Mouse (Mus musculus) stomach, embryonic 16.5 days (tissue): ENCODE measurements at regions not wholly inside any gene's neighbourhood (a gene's known extent, or its start where the extent isn't known, plus 50 kb on each side); places are given as distances from the start of the nearest gene placed in this dataset.

ENCODE experiments used
- ATAC-seq: fragments of 200-750 bp; cut with Nextera tagmentation; 2 replicates; pipeline ENCODE4 v1.8.0; 2017; ENCODE audit warnings: moderate number of reproducible peaks, moderate TSS enrichment; ENCODE audit not compliant: insufficient read depth, low FRiP score
- H3K27ac ChIP-seq: fragments of 300-500 bp; sonication (generic); 2 replicates; pipeline ENCODE4 v1.5.1; 2014; ENCODE audit warnings: low read length
- H3K27me3 ChIP-seq: fragments of 300-500 bp; sonication (generic); 2 replicates; pipeline ENCODE4 v1.6.1; 2014; ENCODE audit warnings: low read length, control low read depth, mixed read lengths; ENCODE audit not compliant: control insufficient read depth, insufficient read depth
- H3K36me3 ChIP-seq: fragments of 300-500 bp; sonication (generic); 2 replicates; pipeline ENCODE4 v1.6.1; 2014; ENCODE audit warnings: low read length; ENCODE audit not compliant: control insufficient read depth, insufficient read depth
- H3K4me1 ChIP-seq: fragments of 300-500 bp; sonication (generic); 2 replicates; pipeline ENCODE4 v1.6.1; 2014; ENCODE audit warnings: low read length, control low read depth, mixed read lengths; ENCODE audit not compliant: control insufficient read depth, insufficient read depth
- H3K4me2 ChIP-seq: fragments of 300-500 bp; sonication (generic); 2 replicates; pipeline ENCODE4 v1.6.1; 2014; ENCODE audit warnings: low read depth, low read length, mixed read lengths
- H3K4me3 ChIP-seq: fragments of 300-500 bp; sonication (generic); replicated peaks from 2 replicates; pipeline ENCODE4 v1.5.1; 2014; ENCODE audit warnings: mild to moderate bottlenecking, low read length
- H3K9ac ChIP-seq: fragments of 300-500 bp; sonication (generic); 2 replicates; pipeline ENCODE4 v1.6.1; 2014; ENCODE audit warnings: low read length
- H3K9me3 ChIP-seq: fragments of 300-500 bp; sonication (generic); replicated peaks from 2 replicates; pipeline ENCODE4 v1.6.1; 2016; ENCODE audit warnings: low read length, control low read depth; ENCODE audit not compliant: control insufficient read depth
- WGBS: fragments of 180-500 bp; shearing (Covaris S2); extraction: QIAGEN DNeasy Blood & Tissue Kit; methylation state at CpG from one replicate; pipeline ENCODE4 v1.1.7; 2014; 5-methylcytosine and 5-hydroxymethylcytosine counted together

DNA sequence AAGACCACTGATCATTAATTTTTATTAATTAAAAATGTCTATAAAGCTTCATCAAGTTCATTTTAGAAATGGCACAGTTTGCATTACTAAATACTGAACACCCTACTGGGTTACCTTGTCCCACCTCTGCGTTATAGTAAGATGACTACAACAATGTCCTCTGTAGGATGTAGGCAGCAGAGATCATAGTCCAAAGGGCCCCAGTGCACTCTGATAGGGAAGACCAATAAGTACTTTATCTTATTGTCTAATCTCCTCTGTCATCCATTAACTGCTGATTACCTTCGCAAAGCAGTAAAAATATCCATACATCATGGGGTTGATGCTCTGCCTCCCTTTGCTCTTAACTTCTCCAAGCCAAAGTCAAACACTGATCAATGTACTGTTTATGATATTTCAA, 662.1 kb downstream of the Psat1 start:
- no peak overlapping the region for H3K4me3 ChIP-seq
- no peaks in the 10 kb centered on the region for H3K36me3 ChIP-seq
- no peak for ATAC-seq
- no peak overlapping the region for H3K27ac ChIP-seq
- no peaks in the 10 kb centered on the region for H3K4me1 ChIP-seq
- no peak overlapping the region for H3K9ac ChIP-seq
- H3K4me2 ChIP-seq, result no peak overlapping the region
- H3K9me3 ChIP-seq, result no peaks in the 10 kb centered on the region
- WGBS, result 55% methylated on average over 2 of the region's 2 CpGs
- no peaks in the 10 kb centered on the region for H3K27me3 ChIP-seq

DNA sequence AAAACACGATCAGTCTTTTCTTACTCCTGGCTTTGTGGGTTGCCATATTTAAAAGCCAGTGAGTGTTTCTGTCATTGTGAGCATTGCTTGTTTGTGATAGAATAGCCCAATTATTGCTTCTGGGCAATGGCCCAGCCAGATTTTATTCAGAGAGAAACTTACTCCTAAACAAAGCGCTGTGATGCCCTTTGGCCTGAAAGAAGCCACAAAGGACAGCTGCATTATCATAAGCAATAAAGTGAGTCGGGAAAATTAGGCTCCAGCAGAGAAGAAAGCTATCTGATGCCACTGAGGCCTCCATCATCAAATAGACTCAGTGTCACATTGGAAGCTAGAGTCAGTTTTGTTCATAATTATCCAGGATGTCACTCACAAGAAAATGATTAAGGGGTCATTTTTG, 644.9 kb upstream of the Tle4 start:
- H3K4me2 ChIP-seq, result no peak overlapping the region
- no peak overlapping the region for H3K9ac ChIP-seq
- H3K36me3 ChIP-seq, result no peaks in the 10 kb centered on the region
- ATAC-seq, result no peak
- H3K4me3 ChIP-seq, result no peak overlapping the region
- no peaks in the 10 kb centered on the region for H3K9me3 ChIP-seq
- no peak overlapping the region for H3K27ac ChIP-seq
- no peaks in the 10 kb centered on the region for H3K27me3 ChIP-seq
- 67% methylated on average over 3 of the region's 3 CpGs for WGBS
- no peaks in the 10 kb centered on the region for H3K4me1 ChIP-seq

DNA sequence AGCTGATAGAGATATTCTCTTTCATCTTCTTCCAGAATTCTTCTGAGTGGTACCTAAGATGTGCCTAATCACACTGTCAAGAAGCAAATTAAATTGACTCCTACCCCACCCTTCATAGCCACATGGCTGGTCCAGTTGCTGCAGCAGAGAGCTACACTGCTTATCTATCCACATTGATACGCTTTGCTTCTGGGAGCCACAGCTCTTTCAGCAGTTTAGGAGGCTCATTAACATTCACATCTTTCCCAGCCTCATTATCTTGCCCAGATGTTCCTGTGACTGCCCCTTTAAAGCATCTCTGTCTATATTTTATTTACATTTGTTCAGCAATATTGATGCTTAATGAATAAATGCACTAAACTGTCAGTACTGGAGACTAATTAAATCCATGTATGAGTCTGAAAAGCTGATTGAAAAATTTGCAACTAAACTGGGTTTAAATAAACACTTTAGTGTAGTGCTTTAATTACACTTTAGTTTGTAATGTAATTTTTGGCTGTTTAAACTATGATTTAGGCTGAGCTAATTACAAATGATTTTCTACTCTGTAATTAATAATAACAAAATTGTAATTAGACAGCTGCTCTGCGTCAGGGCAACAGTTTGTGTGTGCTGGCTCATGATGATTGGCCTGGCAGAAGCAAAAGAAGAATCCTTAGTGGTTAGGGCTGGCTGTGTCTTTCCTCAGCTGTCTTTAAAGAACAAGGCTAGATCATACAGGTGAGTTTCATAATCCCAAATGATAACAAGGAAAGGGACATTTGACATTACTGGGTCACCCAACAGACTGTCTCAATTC, 632.5 kb upstream of the Tle4 start:
- H3K9me3 ChIP-seq, result no peaks in the 10 kb centered on the region
- WGBS, result 67% methylated on average over 2 of the region's 2 CpGs

DNA sequence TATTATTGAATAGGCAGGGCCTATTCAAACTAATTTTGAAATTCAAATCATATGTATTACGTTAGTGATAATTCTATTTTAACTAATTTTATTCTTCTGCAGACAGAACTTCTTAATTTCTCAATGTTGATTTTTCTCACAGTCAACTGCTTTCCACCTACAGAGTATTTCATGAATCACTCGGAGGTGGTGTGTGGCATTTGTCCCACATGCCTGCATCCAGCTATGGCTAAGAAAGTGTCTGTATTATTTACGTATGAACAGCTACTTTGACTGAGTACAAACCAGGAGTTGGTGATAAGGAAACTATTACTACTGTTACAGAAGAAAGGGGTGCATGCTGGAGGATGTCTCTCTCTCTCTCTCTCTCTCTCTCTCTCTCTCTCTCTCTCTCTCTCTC, 619.5 kb upstream of the Tle4 start:
- Histone ChIP-seq H3K4me3 (no peak overlapping the region), H3K27ac (no peak overlapping the region), H3K9ac (no peak overlapping the region), H3K4me2 (no peak overlapping the region), H3K36me3 (no peaks in the 10 kb centered on the region), H3K27me3 (no peaks in the 10 kb centered on the region), H3K4me1 (no peaks in the 10 kb centered on the region), H3K9me3 (no peaks in the 10 kb centered on the region)
- no peak for ATAC-seq
- 75% methylated on average over 3 of the region's 3 CpGs for WGBS

More for the DNA sequence above, 632.5 kb upstream of the Tle4 start:
- Histone ChIP-seq H3K9ac (no peak overlapping the region), H3K36me3 (no peaks in the 10 kb centered on the region), H3K27me3 (no peaks in the 10 kb centered on the region), H3K4me3 (no peak overlapping the region), H3K27ac (no peak overlapping the region), H3K4me2 (no peak overlapping the region), H3K4me1 (no peaks in the 10 kb centered on the region)
- no peak for ATAC-seq

DNA sequence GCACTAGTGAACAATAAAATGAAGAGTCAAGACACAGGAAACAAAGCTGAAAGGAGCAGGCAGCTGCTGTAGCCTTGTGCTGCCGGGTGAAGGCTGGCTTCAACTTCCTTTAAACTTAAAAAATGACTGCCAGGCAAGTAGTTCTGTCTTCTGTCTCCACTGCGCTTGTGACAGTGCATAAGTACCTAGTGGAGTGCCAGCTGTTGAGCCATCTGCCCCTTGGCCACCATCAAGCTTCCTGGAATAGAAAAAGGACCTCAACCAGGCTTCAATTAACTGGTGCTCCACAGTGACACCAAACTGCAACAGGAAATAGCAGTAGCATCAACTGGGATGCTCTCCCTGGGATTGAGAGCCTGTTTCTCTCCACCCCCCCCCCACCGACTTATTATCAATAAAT, 616.8 kb upstream of the Tle4 start:
- Histone ChIP-seq H3K27me3 (no peaks in the 10 kb centered on the region), H3K4me3 (no peak overlapping the region), H3K9ac (no peak overlapping the region), H3K36me3 (no peaks in the 10 kb centered on the region), H3K27ac (no peak overlapping the region), H3K9me3 (no peaks in the 10 kb centered on the region), H3K4me2 (no peak overlapping the region), H3K4me1 (no peaks in the 10 kb centered on the region)
- ATAC-seq, result no peak
- WGBS, result 65% methylated on average over 3 of the region's 3 CpGs

DNA sequence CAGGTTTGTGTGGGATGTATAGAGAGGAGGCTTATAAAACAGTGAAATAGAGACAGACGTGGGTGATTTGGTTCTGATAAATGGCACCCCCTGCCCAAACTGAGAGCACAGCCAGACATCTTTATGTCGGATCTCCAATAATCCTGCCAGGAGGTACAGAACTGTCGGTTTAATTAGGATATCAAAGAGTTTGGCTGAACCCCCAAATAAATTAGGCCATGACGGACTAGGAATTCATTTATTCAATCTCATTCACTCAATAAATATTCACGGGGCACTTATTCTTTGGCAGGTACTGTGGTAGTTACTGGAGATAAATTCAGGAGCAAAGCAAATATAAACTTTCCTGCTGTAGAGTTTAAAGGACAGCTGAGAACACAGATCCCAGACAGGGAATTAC, 615.0 kb upstream of the Tle4 start:
- H3K27me3 ChIP-seq, result no peaks in the 10 kb centered on the region
- 55% methylated on average over 5 of the region's 5 CpGs for WGBS
- H3K9me3 ChIP-seq, result no peaks in the 10 kb centered on the region
- no peaks in the 10 kb centered on the region for H3K36me3 ChIP-seq
- ATAC-seq, result no peak
- H3K27ac ChIP-seq, result no peak overlapping the region
- H3K9ac ChIP-seq, result no peak overlapping the region
- no peaks in the 10 kb centered on the region for H3K4me1 ChIP-seq
- no peak overlapping the region for H3K4me2 ChIP-seq
- H3K4me3 ChIP-seq, result no peak overlapping the region

DNA sequence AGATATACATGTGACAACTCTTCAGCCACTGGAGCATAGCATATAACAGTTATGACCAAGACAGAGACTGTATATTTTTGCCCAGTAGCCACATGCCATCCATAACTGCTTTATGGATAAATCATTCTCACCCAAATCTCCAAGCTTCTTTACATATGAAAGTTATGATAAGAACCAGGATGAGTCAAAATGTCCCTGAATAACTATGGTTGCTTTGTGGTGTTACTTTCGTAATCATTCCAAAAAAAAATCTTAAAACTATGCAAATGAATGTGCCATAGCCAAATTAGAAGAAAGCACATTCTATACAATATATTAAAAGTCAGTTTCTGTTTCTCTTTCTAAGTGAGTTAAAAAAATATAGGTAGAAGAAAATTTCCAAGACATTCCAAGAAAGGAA, 605.2 kb upstream of the Tle4 start:
- H3K4me1 ChIP-seq, result no peaks in the 10 kb centered on the region
- no peak overlapping the region for H3K4me2 ChIP-seq
- ATAC-seq, result no peak
- no peak overlapping the region for H3K4me3 ChIP-seq
- H3K9ac ChIP-seq, result no peak overlapping the region
- H3K27ac ChIP-seq, result no peak overlapping the region
- no peaks in the 10 kb centered on the region for H3K36me3 ChIP-seq
- H3K27me3 ChIP-seq, result no peaks in the 10 kb centered on the region
- no peaks in the 10 kb centered on the region for H3K9me3 ChIP-seq
- WGBS, result 90% methylated on average over 1 of the region's 1 CpGs

DNA sequence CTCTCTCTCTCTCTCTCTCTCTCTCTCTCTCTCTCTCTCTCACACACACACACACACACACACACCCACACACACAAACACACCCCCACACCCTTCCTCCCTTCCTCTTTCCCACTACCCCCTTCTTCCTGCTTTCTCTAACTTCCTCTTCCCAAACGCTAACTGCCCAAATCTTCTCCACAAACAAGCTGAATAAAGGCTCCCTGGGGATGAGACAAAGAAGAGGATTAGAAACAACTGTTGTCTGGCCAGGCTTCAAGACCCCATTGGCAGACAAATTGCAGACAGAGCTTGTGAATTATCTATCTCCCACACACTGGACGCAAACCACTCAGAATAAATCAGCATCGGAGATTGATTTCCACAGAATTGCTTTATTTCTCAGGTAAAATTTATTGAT, 603.4 kb upstream of the Tle4 start:
- H3K4me1 ChIP-seq, result no peaks in the 10 kb centered on the region
- H3K9me3 ChIP-seq, result no peaks in the 10 kb centered on the region
- H3K9ac ChIP-seq, result no peak overlapping the region
- ATAC-seq, result no peak
- H3K36me3 ChIP-seq, result no peaks in the 10 kb centered on the region
- H3K27me3 ChIP-seq, result no peaks in the 10 kb centered on the region
- 32% methylated on average over 3 of the region's 3 CpGs for WGBS
- H3K27ac ChIP-seq, result no peak overlapping the region
- H3K4me2 ChIP-seq, result no peak overlapping the region
- H3K4me3 ChIP-seq, result no peak overlapping the region

DNA sequence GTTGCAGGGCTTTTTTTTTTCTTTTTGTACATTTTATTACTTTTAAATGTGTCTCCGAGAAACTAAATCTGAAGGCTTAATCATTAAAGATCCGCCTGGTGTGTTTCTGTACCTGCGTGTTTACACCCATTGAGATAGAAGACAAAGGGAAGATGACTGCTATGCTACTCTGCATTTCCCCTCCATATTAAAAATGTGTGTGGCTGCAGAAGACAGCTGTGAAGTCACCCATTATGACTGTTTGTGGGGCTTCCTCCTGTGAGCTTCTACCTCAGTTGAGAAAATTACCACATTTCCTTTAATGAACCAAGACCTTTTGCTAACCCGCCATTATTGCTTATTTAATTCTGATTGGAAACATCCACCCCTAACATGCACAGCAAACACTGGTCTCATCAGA, 602.9 kb upstream of the Tle4 start:
- no peaks in the 10 kb centered on the region for H3K27me3 ChIP-seq
- H3K4me1 ChIP-seq, result no peaks in the 10 kb centered on the region
- no peak overlapping the region for H3K9ac ChIP-seq
- no peaks in the 10 kb centered on the region for H3K9me3 ChIP-seq
- H3K4me3 ChIP-seq, result no peak overlapping the region
- no peaks in the 10 kb centered on the region for H3K36me3 ChIP-seq
- no peak overlapping the region for H3K27ac ChIP-seq
- 75% methylated on average over 4 of the region's 4 CpGs for WGBS
- ATAC-seq, result no peak
- no peak overlapping the region for H3K4me2 ChIP-seq
